Mouse (Mus musculus) natural killer cell, adult 2 months (primary cell): ENCODE measurements around the gene Syt3.
A peak's percentile ranks its signal among the peaks of the same experiment; 100 is the strongest.

Source experiments
- DNase-seq, 2 experiments: peaks; one replicate each; pipeline ENCODE4 v3.0.0; 2022; ENCODE audit warnings: low spot score in 2 of 2

The Syt3 gene

DNA sequence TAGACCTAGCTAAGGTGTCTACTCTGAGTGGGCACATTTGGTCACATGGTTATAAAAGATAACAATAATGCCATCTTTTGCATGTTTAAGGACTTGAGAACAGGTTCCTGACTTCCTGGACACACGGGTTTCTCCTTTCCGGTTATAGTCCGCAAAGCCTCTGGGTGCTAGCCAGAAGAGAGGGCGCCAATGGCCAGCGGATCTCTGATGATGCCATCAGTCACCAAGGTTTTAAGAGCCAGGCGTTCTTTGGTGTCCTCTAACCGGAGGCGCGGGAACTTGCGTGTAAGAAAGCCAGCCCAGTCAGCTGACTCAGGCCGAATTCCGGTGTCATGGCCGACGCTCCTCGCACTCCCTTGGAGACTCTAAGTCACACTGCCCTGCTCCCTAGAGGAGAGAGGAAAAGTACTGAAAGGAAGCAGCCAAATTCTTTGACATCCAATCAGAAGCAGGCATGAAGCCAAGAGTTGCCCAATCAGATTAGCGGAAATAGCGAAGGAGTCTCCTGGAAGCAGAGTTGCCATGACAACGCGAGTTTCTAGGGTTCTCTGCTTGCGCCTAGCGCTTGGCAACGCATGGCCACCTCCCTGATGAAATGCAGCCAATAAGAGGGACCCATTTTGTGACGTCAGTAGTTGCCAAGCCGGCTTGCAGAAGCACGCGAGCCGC is 21.6 kb downstream of the Syt3 start:
- peak; percentile 81 to 85 for DNase-seq

DNA sequence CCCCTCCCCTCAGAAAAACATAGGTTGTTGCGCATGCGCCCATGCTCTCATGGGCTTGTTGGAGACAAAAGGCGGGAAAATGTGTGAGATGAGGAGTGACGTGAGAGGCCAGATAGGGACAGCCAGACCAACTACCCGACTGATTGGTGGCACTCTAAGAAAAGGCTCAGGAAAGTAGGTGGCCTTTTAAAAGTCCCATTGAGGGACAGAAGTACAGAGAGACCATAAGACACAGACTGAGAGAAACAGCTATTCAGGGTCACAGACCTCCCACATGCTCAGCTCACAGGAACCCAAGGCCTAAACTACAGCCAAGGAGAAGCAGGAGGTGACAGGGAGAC is 22.1 kb downstream of the Syt3 start:
- no peak for DNase-seq

DNA sequence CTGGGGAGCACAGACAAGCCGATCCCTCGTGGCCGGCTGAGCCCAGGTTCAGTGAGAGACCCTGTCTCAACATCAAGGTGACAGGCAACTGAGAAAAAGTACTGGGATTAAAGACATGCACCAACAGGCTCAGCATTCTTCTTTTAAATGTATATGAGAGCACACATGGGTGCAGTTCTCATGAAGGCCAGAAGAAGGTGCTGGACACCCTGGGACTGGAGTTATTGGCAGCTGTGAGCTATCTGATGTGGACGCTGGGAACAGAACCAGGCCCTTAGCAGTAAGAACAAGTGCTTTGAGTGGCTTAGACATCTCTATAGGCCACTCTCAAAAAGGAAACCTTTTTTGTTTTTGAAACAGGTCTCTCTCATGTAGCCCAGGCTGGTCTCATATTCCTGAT is 27.2 kb downstream of the Syt3 start:
- DNase-seq, result no peak

DNA sequence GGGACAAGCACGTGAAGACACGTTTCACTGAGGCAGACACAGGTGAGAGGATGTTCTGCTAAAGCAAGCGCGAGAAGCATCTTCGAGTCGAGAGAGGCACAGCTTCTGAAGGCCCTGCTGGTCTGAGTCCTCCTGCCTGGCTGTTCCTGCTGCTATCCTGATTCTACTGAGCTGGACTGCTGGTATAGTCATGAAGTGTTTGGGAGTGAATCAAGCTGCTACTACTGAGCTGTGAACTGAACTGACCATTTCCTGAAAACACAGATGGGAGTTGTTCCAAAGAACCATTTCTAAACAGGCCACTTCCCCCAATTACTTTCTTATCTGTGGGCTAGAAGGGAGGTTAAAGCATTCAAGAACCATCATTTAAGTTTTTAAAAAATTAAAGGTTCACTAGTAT is 29.4 kb downstream of the Syt3 start:
- no peak for DNase-seq

DNA sequence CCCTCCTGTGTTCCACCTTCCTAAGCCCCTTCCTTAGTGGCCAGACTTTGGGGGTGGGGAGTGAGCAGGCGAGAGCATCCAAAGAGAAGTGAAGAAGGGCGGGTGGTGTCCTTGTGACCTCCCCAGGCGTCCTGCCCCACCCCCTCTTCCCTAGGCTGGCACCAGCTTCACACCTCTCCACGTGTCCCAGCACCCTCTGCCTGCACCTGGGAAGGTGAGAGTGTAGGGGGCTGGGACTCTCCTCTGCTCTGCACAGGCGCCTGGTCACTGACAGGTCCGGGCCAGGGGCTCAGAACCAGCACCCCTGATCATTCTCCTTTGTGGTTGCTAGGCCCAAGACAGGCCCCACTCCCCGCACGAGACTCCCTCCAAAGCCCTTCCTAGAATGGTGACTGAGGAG is 43.8 kb downstream of the Syt3 start:
- no peak for DNase-seq

DNA sequence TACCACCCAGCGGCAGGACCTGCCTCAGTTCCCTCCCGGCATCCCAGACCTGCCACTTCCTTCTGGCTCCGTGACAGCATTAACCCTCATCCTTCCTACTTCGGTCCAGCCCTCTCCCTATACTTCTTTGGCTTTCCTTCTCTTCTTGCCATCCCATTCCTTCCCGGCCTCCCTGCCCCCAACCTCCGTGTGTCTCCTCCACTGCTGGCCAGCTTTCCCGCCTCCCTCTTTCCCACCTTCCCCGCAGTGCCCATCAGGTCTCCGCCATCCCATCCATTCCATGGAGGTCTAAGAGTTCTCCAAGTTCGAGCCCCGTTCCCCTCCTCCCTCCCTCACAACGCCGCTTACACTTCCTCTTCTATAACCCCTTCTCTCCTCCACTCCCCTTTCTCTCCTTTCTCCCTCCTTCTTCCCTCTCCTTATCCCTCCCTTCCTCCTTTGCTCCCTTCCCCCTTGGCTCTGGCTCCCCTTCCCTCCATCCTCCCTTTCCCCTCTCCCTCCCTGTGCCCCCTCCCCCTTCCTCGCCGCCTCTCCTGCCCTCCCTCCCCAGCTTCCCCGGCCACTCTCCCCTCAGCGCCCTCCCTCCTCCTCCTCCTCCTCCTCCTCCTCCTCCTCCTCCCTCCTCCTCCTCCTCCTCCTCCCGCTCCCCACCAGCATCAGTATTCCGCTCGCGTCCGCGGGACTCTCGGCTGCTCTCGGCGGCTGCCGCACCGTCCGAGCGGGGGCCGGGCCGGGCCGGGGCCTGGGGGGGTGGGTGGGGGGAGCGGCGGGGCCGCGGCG is 44.5 kb downstream of the Syt3 start:
- no peak for DNase-seq

DNA sequence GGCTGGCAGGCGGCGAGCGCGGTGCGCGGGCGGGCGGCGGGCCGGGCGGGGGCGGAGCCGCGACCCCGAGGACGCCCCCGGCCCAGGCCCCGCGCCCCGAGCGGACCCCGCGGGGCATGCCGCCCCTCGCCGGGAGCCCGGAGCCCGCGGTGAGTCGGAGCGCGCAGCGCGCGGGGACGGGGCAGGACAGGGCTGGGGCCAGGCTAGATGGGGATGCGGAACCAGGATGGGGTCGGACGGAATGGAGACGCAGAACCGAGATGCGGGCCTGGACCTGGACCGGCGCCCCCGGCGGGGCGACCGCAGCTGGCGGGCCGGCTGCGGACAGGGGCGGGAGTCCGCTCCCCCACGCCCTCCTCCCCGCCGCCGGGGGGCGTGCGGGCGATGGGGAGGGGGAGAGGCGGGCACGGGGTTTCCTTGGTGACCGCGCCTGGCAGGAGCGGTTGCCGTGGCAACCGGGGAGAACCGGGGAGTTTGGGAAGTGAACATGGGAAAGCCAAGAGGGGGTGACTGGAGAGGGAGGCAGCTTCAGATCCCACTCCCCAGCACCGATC is 45.1 kb downstream of the Syt3 start, which contains the start of gene Lrrc4b:
Lrrc4b (plus strand) TSS at position 51 of the 554 bp plus-strand sequence.
- DNase-seq, result no peak

DNA sequence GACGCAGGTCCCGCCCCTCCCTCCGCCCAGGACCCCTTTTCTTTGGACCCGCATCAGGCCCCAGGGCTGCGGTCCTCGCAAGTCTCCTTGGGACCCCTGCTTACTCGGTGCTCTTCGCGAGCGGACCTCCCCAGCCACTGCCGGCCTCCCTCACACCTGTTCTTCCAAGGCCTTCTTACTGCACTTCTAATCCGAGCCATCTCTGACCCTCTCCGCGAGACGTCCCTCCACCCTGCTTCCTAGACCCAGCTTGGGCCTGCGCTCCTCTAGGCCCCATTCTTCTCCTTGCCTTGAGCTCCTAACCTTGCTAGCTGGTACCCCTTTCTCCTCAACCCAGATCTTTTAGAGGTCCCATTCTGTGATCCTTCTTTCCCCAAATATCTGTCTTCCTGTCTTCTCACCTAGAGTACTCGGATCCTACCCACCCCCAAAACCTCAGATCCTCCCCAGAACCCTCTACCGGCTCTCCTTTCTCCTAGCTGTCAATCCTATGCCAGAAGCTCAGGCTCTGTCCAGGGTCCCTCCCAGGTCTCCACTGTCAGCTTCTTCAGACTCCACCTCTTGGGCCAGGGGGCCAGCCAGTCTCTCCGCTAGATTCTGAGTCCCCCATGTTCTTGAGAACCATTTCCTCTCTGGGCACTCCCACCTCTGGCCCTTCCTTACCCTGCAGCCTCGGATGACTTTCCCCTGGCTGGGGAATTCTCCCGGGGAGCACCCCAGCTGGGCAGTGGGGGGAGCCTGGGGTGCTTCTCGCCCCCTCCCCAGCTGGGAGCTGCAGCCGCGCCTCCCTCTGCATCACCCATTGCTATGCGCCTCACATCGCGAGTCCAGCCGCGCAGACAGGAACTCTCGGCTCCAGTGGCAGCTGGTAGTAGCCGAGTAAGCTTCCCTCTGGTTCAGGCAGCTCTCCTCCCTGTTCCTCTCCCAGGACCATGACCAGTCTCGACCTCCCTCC is 45.9 kb downstream of the Syt3 start:
- DNase-seq, result no peak

DNA sequence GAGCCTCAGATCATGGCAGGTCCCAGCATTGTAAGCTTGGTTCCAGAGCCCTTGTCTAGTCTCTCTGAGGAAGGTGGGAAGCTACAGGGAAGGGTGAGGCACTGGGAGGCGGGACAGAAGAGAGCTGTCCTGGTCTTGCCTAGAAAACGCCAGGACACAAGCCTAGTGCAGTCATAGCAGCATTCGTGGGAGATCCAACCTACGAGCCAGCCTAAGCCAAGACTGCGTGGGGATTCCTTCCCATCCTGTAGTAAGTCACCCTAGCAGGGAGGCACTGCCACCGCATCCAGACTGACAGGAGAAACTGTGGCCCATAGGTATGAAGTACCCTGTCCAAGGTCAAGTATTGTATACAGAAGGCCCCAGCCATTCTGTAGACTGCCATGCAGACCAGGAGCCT is 48.6 kb downstream of the Syt3 start:
- DNase-seq, result no peak

DNA sequence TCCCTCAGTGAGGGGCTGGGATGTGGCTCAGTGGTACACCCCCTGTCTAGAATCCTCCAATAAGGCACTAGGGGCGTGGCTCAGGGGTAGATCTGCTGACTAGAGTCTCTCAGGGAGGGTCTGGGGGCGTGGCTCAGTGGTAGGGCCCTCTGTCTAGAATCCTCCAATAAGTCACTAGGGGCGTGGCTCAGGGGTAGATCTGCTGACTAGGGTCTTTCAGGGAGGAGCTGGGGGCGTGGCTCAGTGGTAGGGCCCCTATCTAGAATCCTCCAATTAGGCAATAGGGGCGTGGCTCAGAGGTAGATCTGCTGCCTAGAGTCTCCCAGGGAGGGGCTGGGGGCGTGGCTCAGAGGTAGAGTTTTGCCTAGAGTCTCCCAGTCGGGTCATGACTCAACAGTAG is 49.5 kb downstream of the Syt3 start:
- DNase-seq, result no peak

DNA sequence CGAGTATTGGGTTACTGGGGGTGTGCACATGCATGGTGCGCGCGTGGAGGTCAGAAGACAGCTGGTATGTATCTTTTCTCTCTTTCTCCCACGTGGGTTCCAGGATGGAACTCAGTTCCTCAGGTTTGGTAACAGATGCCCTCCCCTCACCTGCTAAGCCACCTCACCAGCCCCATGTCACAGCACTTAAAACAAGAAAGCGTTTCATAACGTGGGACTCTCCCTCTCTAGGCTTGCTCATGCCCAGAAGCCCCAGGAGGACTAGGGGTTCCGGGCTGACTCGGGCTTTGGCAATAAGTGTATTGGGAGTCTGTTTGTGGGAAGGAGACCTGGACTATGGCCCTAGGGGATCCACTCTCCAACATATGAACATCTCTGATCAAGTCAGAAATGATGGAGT is 50.2 kb downstream of the Syt3 start:
- DNase-seq, result no peak

DNA sequence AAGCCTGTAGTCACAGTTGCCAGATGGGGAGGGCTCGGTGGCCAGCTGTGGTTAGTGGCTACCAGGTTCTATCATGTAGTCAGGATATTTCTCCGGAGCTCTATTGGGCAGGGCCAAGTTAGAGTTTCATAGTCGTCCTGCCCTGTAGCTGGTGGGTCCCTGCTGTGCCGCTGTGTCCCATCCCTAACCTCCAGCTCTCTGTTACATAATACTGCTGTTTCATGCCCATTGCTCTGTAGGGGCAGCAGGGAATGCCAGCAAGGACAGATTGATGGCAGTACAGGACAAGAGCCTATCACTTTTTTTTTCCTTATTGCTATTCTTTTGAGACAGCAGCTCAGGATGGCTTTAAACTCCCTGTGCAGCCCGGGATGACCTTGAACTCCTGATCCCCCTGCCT is 51.9 kb downstream of the Syt3 start:
- DNase-seq, result no peak

DNA sequence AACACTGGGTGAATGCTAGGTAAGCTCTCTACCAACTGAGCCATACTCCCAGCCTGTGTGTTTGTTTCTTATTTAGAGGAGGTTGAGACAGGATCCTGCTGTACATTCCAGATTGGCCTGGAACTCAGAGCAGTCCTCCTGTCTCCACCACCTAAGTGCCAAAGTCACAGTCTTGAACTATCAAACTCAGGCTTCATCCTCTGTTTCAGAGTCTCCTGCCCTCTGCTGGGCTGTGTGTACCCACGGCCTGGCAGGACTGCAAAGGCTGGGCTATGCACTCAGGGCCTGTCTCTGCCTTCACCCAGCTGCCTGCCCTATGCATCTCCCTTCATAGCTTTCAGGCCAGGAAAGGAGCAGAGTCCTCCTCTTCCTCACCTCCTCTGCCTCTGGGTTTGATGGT is 52.4 kb downstream of the Syt3 start:
- DNase-seq, result no peak

DNA sequence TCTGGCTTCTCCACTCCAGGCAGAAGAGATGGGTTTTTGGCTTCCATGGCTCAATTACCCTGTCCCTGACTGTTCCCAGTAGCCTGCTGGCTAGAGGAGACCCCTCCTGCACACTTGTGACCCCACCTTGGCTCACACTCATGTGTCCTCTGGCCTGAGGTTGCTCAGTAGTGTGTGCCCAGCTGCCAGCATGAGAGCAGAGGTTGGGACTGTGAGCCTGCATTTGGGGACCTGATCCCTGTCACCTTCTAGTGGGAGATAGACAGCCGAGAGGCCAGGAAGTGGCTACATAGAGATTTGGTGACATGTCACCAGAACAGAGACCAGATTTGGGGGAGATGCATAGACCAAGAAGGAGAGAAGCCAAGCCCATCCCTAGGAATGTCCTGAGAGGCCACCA is 53.3 kb downstream of the Syt3 start:
- no peak for DNase-seq

DNA sequence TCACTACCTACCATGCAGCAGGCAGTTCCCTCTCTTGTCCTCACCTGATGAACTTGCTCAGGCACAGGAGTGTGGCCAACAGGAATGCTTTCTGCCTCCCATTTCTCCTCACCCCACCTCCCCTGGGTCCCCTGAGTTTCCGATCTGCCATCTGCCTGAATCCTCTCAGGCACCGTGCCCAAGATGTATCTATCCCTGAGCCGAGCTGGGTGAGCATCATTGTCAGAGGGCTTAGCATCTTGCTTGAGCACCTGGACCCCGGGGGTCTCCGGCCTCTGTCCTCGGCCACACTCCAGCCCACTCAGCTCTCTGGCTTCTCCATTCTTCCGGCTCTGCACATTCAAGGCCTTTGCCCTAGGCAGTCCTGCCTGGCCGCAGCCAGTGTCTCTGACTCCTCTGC is 54.0 kb downstream of the Syt3 start:
- no peak for DNase-seq

DNA sequence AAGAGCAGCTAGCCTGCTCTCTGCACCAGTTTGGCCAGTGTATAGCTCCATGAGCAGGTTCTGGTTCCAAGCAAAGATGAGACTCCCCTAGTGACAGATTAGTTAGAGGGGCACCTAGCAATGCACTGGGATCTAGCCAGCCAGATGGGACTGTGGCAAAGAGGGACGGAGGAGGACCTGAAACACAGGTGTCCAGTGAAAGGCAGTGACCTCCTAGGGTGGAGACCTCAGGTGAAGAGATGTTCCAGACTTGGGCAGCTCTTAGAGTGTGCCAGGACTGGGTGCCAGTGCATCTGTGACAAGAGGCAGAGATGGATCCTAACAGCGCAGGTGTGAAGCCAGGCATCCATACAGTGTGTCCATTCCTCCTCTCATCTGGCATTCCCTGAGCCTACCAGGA is 55.8 kb downstream of the Syt3 start:
- DNase-seq, result no peak

DNA sequence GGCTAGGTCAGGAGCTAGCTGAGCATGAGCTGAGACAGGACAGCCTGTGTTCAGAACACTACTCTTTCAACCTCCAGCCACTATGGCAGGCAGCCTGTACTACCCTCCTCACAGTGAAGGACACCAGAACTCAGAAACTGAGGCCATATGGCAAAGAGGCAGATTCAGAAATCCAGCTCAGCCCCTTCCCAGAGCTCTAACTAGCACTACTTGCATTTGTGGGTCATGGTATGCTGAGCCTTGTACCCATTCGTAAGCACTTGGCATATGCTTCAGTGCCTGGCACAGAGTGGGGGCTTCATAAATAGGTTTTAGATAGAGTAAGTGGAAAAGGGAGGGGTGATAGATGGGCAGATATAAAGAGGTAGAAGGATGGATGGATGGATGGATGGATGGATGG is 56.6 kb downstream of the Syt3 start:
- DNase-seq, result no peak

DNA sequence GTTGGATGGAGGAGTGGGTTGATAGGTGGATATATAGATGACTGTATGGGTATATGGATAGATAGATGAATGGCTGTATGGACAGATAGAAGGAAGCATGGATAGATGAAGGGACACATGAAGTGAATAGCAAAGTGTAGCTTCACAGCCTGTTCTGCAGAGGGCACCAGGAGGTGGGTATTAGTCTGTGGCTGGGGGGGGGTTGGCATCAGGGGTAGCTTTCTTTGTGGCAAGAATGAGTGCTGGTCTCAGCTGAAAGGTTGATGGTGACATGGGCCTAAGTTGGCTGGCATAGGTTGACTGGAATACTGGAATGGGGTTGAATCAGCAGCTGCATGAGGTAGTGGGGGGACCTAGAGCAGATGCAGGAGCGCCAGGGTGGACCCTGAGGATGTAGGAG is 57.3 kb downstream of the Syt3 start:
- DNase-seq, result no peak

DNA sequence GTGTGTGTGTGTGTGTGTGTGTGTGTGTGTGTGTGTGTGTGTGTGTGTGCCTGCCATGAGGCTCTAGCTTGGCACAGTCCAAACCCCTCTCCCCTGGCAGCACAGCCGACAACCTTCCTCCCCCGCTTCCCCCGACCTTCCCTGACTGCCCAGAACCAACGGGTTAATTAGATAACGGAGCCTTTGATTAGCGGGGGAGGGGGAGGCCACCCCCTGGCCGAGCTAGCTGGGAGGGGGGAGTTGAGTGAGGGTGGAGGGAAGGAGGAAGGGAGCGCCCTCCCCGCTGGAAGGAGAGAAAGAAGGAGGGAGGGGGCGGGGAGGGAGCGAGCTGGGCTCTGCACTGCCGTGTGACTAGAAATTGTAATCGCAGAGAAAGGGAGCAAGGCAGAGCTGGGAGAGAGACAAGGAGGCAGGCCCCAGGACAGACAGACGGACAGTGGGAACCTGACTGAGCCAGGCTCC is 57.8 kb downstream of the Syt3 start:
- DNase-seq, result no peak

DNA sequence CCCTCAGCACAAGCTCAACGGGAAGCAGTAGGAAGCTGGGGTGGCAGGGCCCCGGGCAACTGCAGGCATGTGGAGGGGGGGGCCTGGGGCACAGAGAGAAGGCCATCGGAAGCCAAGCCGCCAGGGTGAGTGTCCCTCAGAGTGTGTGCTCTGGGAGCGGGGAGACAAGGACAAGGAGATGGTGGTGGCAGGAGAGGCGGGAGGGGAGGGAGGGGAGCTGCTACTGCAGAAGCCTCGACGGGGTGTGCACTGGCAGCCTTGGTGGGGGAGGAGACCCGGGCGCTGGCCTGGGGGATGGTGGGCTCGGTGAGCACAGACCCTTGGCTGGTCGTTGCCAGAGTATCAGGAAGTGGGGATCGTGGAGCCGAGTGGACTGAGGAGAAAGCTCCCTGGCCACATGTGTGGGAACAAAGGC is 58.5 kb downstream of the Syt3 start:
- DNase-seq, result no peak

DNA sequence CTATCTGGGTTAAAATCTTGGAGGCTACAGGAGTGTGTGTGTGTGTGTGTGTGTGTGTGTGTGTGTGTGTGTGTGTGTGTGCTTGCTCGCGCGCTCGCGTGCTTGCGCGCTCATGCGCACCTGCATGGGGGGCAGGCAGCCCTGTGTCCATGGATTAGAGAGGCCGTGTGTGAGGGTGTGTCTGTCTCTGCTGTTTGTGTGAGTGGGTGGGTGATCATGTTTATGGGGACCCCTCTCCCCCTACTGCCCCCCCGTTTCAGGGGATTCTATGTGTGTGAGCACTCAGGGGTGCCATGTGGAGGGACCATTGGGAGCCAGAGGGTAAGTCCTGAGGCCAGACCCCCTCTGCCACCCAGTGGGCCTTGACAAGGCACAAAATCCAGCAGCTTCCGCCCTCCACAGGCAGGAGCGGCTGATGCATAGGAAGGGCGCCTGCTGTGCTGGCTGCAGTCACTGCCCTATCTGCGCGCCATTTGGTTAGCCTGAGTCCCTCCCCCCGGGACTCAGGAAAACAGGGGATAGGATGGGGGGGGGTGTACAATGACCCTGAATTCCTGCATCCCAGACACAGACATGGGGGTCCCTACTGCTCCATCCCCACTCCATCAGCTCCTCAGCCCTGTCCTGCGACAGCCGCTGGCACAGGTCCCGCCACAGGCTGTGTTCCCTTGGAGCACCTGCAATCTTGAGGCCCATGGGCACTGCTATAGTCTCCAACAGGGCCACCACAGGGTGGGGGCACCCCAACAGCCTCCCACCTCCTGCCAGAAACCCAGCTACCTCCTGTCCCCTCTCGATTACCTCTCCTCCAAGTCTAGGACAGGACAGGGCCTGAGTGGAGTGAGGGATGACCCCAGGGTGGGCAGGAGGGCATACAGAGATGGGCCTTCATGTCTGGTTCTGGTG is 59.6 kb downstream of the Syt3 start:
- DNase-seq, result no peak
